Mouse (Mus musculus) spleen, adult 12 weeks (tissue): ENCODE data around the gene Olfml1.

Experiments used
- DNase-seq: peaks from one replicate; pipeline ENCODE4 v3.0.0; 2022; ENCODE audit warnings: low spot score

The Olfml1 gene

GRCm38 (mm10) chr7:107567261-107567671 lies at the start of gene Olfml1:
Olfml1 (plus strand) TSS chr7:107567446.
- no peak for DNase-seq

GRCm38 (mm10) chr7:107519256-107520025 lies 47.8 kb upstream of the Olfml1 start:
- DNase-seq: no peak

- DNase-seq: no peak
These were observed 45.8 kb upstream of the Olfml1 start for GRCm38 (mm10) chr7:107521411-107521810.

GRCm38 (mm10) chr7:107526299-107526698 lies 40.9 kb upstream of the Olfml1 start:
- DNase-seq: no peak

GRCm38 (mm10) chr7:107528169-107528772 lies 39.0 kb upstream of the Olfml1 start:
- DNase-seq: no peak

GRCm38 (mm10) chr7:107529364-107529763 lies 37.9 kb upstream of the Olfml1 start:
- DNase-seq: no peak

GRCm38 (mm10) chr7:107535311-107535710 lies 31.9 kb upstream of the Olfml1 start:
- no peak for DNase-seq

GRCm38 (mm10) chr7:107536516-107536915 lies 30.7 kb upstream of the Olfml1 start:
- DNase-seq: no peak

GRCm38 (mm10) chr7:107540034-107540433 lies 27.2 kb upstream of the Olfml1 start:
- DNase-seq: no peak

GRCm38 (mm10) chr7:107545011-107545410 lies 22.2 kb upstream of the Olfml1 start:
- DNase-seq: no peak

- DNase-seq: no peak
These were observed 19.4 kb upstream of the Olfml1 start for GRCm38 (mm10) chr7:107547872-107548271.

GRCm38 (mm10) chr7:107553461-107553860 lies 13.8 kb upstream of the Olfml1 start:
- no peak for DNase-seq

GRCm38 (mm10) chr7:107555906-107556305 lies 11.3 kb upstream of the Olfml1 start:
- no peak for DNase-seq

- DNase-seq: no peak
These were observed 6.6 kb upstream of the Olfml1 start for GRCm38 (mm10) chr7:107560675-107561074.

- no peak for DNase-seq
These were observed 5.7 kb upstream of the Olfml1 start for GRCm38 (mm10) chr7:107561584-107561983.

- DNase-seq: no peak
These were observed 3.5 kb upstream of the Olfml1 start for GRCm38 (mm10) chr7:107563727-107564126.

GRCm38 (mm10) chr7:107567674-107568073 lies 428 bp downstream of the Olfml1 start:
- no peak for DNase-seq

- DNase-seq: no peak
These were observed 1.7 kb downstream of the Olfml1 start for GRCm38 (mm10) chr7:107568971-107569370.

GRCm38 (mm10) chr7:107573856-107574255 lies 6.6 kb downstream of the Olfml1 start:
- no peak for DNase-seq

- DNase-seq: no peak
These were observed 7.0 kb downstream of the Olfml1 start for GRCm38 (mm10) chr7:107574276-107574675.

- no peak for DNase-seq
These were observed 25.4 kb downstream of the Olfml1 start for GRCm38 (mm10) chr7:107592641-107593040.

- DNase-seq: peak; percentile 5
These were observed 26.7 kb downstream of the Olfml1 start for GRCm38 (mm10) chr7:107593904-107594303.

GRCm38 (mm10) chr7:107594325-107594856 lies 27.1 kb downstream of the Olfml1 start:
- peak; percentile 25 for DNase-seq
